Mouse (Mus musculus): ENCODE data around the gene Pirt.

Pirt gene

DNA sequence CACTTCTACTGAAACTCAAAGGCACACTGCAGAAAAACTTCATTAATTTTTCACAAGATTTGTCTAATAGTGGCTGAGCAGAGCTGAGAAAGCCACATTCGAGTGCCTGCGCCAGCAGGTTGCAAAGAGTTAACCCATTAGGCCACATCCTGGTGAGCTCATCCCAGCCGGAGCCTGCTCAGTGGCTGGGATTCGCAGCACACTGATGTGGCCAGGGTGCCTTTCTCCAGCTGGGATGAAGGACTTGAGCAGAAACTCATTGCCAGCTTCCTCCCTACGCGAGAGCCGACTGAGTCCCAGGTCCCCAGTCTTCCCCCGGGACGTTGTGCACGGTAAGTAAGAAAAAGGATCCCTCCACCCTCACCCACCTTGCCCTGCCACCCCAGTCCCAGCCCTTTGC is at the start of gene Pirt:
Gene Pirt, plus strand, starts transcription at position 171 of the 400 bp plus-strand sequence.
- DNase-seq (ENCODE audit: low read depth, low spot score) = no peak

DNA sequence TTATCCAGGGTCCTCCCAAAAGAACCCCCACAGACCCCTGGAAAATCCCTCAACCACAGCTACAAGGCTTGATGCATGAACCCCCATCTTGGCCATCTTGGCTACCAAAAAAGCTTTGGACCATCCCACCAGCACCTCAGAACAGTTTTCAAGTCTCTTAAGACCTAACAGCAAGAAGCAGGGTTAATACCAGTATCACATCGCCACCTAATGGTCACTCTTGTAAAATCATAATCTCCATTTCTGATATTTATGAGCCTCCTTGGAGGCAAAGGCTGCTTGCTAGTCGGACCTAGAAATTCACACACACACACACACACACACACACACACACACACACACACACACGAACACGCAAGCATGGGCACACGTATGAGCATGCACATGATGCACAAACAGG is 40.1 kb upstream of the Pirt start:
- no peak for DNase-seq (ENCODE audit: low read depth, low spot score)

- no peak for DNase-seq (ENCODE audit: low read depth, low spot score)
These were observed 38.9 kb upstream of the Pirt start for GRCm38 (mm10) chr11:66872773-66873470.

DNA sequence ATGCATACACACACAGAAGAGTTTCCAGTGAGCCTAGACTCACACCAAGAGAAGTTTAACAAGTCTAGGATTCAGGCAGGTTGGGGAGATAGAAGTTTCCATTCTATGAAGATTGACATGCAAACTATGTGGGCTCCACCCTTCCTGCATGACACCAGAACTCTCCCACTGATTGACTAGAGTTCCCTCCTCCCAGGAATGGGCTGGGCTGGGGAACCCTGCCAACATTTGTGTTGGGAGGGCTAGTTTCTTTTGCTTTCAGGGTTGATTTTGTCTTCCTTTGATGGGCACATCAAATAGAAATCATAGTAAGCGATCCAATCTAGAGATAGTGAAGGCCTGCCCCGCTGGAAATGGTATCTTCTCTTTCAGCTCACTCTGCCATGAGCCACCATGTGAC is 30.5 kb upstream of the Pirt start:
- DNase-seq (ENCODE audit: low read depth, low spot score) = no peak

DNA sequence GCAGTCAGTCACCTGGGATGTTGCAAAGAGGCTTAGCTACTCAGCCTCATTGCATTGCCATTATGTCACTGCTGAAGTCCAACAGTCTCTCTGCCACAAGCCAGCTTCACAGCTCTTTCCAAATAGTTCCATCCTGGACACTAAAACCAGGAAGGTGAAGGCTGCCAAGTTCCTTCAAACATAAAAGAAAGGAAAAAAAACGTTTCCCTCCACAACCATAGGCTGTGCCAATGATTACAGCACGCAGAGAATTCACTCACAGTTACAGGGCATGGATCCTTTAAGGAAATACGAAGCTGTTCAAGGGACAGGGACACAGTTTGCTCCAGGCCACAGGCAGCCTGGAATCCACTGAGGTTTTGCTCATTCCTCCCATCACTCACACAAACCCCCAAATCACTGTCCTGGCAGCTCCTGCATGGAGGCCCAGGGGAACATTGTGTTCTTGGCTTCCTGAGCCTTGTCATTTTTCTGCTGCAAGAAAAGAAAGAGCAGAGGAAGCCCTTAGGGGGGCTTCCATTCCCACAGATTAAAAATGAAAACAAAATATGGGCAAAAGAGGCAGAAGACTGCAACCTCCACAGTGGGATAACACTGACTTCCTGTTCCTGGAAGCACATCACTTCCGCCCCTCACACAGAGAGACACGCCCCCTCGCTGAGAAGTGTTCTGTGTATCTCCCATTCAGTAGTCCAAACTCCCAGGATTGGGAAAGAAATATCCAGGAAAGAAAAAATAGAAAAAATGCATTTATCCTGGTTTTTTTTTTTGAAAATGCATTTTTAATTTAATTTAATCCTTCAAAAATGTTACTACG is 29.3 kb upstream of the Pirt start:
- no peak for DNase-seq (ENCODE audit: low read depth, low spot score)

DNA sequence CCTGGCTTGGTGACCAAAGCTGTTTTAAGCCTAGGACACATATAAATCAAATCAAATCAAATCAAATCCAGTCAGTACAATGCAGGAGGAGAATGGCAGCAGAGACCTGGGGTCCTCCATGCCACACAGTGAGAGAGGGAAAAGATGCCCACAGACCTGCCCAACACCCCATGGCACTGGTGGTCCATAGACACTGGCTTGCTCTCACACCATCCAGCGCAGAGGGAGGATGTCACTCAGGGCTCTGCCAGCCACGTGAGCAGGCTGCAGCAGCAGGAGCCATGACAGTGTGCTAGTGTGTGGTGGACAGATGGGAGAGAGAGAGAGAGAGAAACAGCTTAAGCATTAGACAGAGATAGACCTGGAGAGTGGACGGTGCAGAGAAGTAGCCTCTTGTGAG is 19.2 kb upstream of the Pirt start:
- DNase-seq (ENCODE audit: low read depth, low spot score) = no peak

DNA sequence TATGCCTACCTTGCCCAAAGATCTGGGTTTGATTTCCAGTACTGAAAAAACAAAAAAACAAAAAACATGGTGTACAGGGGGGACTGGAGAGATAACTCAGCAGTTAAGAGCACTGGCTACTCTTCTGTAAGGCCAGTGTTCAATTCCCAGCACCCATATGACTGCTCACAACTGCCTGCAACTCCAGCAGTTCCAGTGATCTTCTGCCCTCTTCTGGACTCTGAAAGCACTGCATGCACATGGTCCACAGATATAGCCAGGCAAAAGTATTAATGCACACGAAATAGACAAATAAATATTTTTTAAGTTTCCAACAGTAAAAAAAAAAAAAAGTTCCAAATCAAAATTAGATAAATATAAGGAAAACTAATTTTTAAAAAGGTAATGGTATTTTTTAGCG is 13.0 kb upstream of the Pirt start:
- DNase-seq (ENCODE audit: low read depth, low spot score) = no peak

GRCm38 (mm10) chr11:66899426-66899825 is 12.4 kb upstream of the Pirt start:
- DNase-seq (ENCODE audit: low read depth, low spot score) = peak; percentile 15

- DNase-seq (ENCODE audit: low read depth, low spot score) = no peak
These were observed 9.0 kb upstream of the Pirt start for GRCm38 (mm10) chr11:66902801-66903200.

- DNase-seq (ENCODE audit: low read depth, low spot score) = peak; percentile 46
These were observed 6.0 kb upstream of the Pirt start for GRCm38 (mm10) chr11:66905617-66906384.

- peak; percentile 24 for DNase-seq (ENCODE audit: low read depth, low spot score)
These were observed 1.0 kb downstream of the Pirt start for GRCm38 (mm10) chr11:66912531-66913458.

DNA sequence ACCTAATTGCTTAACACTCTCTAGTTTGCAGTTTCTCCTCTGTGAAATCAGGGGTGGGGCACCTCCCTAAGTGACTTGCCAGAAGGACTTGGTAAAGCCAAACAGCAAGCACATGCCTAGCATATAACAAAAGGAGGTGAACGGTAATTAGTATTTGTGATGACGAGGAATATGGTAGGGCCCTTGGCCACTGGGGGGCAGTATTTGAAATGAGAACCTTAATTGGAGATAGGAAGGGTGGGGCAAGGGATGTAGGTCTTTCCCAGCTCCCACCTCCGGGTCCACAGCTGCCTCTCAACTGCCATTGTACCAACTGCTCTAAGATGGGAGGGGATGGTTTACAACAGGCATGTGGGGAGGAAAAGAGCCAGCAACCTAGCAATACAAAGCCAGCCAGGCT is 2.5 kb downstream of the Pirt start:
- DNase-seq (ENCODE audit: low read depth, low spot score) = peak; percentile 17

DNA sequence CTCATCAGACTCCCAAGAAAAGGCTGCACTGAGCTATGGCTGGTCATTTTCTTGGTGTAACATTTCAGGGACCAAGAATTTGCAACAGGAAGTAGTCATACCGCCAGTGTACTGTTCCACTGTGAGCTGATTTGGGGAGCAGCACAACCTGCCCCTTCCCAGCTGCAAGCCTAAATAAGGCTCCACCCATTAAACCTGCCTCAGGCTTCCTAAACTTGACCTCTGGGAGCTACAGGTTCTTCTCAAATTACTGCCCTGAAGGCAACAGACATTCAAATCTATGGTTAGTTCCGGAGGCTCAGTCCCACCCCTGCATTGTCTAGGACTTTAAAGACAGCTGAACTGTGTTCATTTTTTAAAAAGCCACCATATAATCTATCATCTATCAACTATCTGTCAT is 8.2 kb downstream of the Pirt start:
- no peak for DNase-seq (ENCODE audit: low read depth, low spot score)

GRCm38 (mm10) chr11:66924095-66924823 is 12.5 kb downstream of the Pirt start:
- no peak for DNase-seq (ENCODE audit: low read depth, low spot score)

DNA sequence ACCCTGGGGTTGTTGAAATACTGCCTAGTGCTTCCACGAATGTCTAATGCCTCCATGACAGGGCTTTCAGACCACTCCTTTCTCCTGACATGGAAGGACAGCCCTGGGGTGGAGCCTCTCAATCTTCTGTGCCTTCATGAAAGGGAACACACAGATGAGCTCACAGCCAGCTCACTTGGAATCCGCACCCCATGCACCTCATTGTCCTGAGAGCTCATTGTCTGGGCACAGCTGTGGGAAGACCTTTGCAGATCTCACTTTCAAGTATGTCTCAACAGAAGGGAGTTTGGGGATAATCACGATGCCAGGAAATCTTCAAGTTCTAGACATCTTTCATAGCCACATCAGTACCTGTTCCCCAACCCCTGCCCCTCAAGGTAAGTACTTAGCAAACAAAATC is 16.5 kb downstream of the Pirt start:
- DNase-seq (ENCODE audit: low read depth, low spot score) = no peak

- no peak for DNase-seq (ENCODE audit: low read depth, low spot score)
These were observed 21.2 kb downstream of the Pirt start for GRCm38 (mm10) chr11:66932827-66933599.

- no peak for DNase-seq (ENCODE audit: low read depth, low spot score)
These were observed 22.8 kb downstream of the Pirt start for GRCm38 (mm10) chr11:66934428-66935173.

- DNase-seq (ENCODE audit: low read depth, low spot score) = no peak
These were observed 30.2 kb downstream of the Pirt start for GRCm38 (mm10) chr11:66942011-66942410.

GRCm38 (mm10) chr11:66945224-66945767 is 33.5 kb downstream of the Pirt start:
- DNase-seq (ENCODE audit: low read depth, low spot score) = no peak
